Mouse (Mus musculus) adrenal gland, adult 2 months (tissue): ENCODE measurements around the gene Dnase1l3. TPM values are rescaled to one million over a fixed set of nuclear protein-coding genes. Genes with fewer than 3 reads are reported as not detected.
A peak's percentile ranks its signal among the peaks of the same experiment; 100 is the strongest.

Experiments used
- DNase-seq: peaks from one replicate; pipeline ENCODE4 v3.0.0; 2021
- polyA plus RNA-seq: library from polyadenylated mRNA; depleted of rRNA; stranded (reverse); fragments of >200 nt; gene quantifications from 2 replicates; pipeline ENCODE4 v1.2.3, GENCODE M21; 2012; rRNA removed
- total RNA-seq, 2 experiments: library from RNA; stranded (reverse); gene quantifications; 2 replicates each; pipeline ENCODE4 v1.2.3; 2021

The Dnase1l3 gene
- total and polyA plus RNA-seq, 3 experiments = 0.24 to 1.5 (median 0.63) TPM

GRCm38 (mm10) chr14:7937052-7937630 lies 57.2 kb downstream of the Dnase1l3 start:
- no peak for DNase-seq

- DNase-seq = peak; percentile 60
Measured at GRCm38 (mm10) chr14:7934166-7934565, 60.2 kb downstream of the Dnase1l3 start.

- DNase-seq = no peak
Measured at GRCm38 (mm10) chr14:7932151-7932550, 62.2 kb downstream of the Dnase1l3 start.

- no peak for DNase-seq
Measured at GRCm38 (mm10) chr14:7929029-7929428, 65.3 kb downstream of the Dnase1l3 start.

DNA sequence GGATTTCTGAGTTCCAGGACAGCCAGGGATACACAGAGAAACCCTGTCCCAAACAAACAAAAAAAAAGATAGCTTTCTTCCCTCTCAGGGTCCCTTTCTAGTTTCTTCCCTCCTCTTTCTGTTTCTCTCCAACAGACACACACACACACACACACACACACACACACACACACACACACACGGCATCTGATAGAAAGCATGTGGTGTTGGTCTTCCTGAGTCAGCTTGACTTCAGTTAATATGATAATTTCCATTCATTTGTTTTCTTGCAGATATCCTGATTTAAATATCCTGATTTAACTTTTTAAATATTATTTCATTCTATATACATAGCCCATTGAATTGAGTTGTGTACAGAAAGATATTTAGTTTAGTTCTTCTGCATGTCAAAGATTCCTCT lies 66.0 kb downstream of the Dnase1l3 start:
- no peak for DNase-seq

GRCm38 (mm10) chr14:7923635-7924034 lies 70.7 kb downstream of the Dnase1l3 start:
- DNase-seq = no peak

DNA sequence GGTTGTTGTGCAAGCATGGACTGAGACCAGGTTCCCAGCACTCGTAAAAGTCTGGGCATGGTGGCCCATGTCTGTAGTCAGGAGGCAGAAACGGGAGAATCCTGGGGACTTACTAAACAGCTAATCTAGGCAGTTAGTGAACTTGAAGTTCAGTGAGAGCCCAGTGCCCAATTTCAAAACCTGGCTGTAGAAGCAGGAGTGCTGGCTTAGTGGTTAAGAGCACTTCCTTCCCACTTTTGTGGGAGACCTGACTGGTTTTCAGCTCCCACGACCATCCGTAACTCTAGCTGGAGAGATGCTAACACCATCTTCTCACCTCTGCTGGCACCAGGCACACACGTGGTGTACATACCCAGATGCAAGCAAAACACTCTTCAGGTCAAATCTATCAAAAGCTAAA lies 72.9 kb downstream of the Dnase1l3 start:
- DNase-seq = no peak

DNA sequence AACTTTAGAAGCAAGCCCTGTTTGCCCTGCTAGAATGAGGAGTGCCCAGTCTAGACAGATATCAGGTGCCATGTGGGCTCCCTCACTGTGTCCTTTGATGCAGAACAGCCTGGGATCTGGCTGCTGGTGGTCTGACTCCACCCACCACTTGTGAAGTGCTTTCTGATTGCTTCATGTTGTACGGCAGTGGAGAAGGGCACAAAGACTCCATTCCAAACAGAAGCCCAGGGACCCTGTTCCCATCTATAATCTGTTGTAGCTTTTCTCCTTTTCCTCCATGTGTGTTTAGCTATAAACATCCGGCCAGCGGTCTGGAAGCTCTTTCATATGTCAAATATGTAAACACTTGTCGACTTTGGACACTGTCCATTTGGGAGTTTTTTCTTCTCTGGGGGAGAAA lies 74.5 kb downstream of the Dnase1l3 start:
- no peak for DNase-seq

- DNase-seq = no peak
Measured at GRCm38 (mm10) chr14:7919309-7919708, 75.1 kb downstream of the Dnase1l3 start.

DNA sequence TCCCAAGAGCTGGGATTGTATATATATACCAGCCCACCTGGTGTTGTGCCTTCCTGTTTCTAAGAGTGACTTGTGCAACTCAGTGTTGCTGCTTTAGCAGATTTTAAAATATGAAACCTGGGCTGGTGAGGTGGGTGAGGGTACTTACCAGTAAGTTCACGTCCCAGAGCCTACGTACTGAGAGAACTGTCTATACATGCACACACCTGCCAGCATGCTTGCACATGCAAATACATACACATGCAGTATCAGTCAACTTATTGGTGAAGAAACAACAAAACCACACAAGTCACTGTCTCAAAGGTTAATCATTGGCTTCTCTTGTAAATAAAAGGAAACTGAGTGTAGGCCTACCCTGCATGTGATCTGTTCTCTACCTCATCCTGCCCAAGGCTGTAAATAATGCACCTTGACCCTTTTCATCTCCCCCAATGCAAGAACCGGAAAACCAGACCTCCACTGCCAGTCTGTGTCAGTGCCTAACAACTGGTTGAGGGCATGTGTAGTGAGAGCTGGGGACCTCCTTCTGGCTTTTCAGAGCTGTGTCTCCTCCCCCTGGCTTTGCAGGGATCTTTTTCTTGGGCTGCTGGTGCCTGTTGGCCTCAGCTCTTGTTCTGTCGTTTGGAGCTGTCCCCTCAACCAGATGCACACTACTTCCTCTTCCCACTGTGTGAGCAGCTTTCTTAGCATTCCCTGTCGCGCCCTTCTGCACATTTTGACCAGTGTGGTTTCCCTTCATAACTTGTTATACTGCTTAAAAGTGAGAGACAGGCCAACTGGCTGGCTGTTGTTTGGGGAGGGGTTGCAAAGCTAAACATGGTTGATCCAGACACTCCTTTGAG lies 76.0 kb downstream of the Dnase1l3 start:
- no peak for DNase-seq

Other genes with a start within 250 kb of the Dnase1l3 start
- gene Gm26661, start 203.0 kb downstream of the Dnase1l3 start, total RNA-seq = not detected
- gene Gm26661, start 203.0 kb downstream of the Dnase1l3 start, polyA plus RNA-seq = not detected in 2 replicates
- gene Flnb, start 176.6 kb downstream of the Dnase1l3 start, total RNA-seq = 10 to 100 TPM; 40.8 to 44.9 TPM
- gene Flnb, start 176.6 kb downstream of the Dnase1l3 start, polyA plus RNA-seq = 8.8 and 8.9 TPM in 2 replicates
- not detected for gene Gm45521, start 37.3 kb downstream of the Dnase1l3 start, total RNA-seq
- gene Gm45521, start 37.3 kb downstream of the Dnase1l3 start, polyA plus RNA-seq = not detected in 2 replicates
- 100 to 1,000 TPM in 1 of 2 experiments, 10 to 100 TPM in 1; 78.0 to 123 TPM for gene Abhd6, start 8.3 kb upstream of the Dnase1l3 start, total RNA-seq
- gene Abhd6, start 8.3 kb upstream of the Dnase1l3 start, polyA plus RNA-seq = 60.1 and 103 TPM in 2 replicates
- gene Rpp14, start 85.8 kb upstream of the Dnase1l3 start, total RNA-seq = 10 to 100 TPM; 38.8 to 39.0 TPM
- gene Rpp14, start 85.8 kb upstream of the Dnase1l3 start, polyA plus RNA-seq = 4.3 and 6.4 TPM in 2 replicates
- 10 to 100 TPM; 57.1 to 96.0 TPM for gene Pxk, start 103.6 kb upstream of the Dnase1l3 start, total RNA-seq
- gene Pxk, start 103.6 kb upstream of the Dnase1l3 start, polyA plus RNA-seq = 29.4 and 34.6 TPM in 2 replicates
- gene Pdhb, start 178.5 kb upstream of the Dnase1l3 start, total RNA-seq = 100 to 1,000 TPM; 325 to 340 TPM
- 44.5 and 51.2 TPM in 2 replicates for gene Pdhb, start 178.5 kb upstream of the Dnase1l3 start, polyA plus RNA-seq
- 10 to 100 TPM; 14.3 to 16.3 TPM for gene Kctd6, start 219.6 kb upstream of the Dnase1l3 start, total RNA-seq
- 3.6 and 4.0 TPM in 2 replicates for gene Kctd6, start 219.6 kb upstream of the Dnase1l3 start, polyA plus RNA-seq